ENCODE assay signal across 26 mouse cellular contexts in the genomic region with DNA sequence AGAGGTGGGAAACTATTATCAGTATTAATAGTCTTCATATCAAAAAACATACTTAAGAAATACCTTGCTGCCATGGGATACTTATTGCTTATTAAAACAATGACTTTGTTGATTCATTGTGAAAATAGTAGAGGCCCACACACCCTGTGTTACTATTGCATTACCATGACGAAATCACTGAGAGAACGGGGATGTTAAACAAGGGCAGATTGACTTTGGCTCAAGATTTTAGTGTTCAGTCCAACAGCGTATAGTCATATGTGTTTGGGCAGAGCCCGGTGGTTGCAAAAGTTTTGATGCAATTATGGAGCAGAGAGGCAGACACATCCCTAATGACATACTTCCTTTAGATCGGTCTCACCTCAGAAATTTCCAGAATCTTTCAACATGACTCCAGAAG.
A peak's percentile ranks its signal among the peaks of the same experiment; 100 is the strongest.
DNase-seq lines count a peak whose midpoint lies in the region; TF ChIP-seq lines count a peak whose summit lies in the region.
"Had no signal": no experiment of that assay in that cellular context is flagged by ENCODE, and none has a peak within 500 bp of the region (broad histone marks: within the 10 kb centered on the region; RNA-seq: fewer than 3 reads in every experiment).

No protein-coding gene starts in this region.

- no peaks in the 10 kb centered on the region for H3K4me1 ChIP-seq in liver, adult 2 months (ENCODE audit: control insufficient read depth, insufficient read depth, low read length)
- H3K4me1 ChIP-seq: embryonic facial prominence, embryonic 12.5 days; embryonic facial prominence, embryonic 15.5 days; forebrain, embryonic 10.5 days; forebrain, embryonic 13.5 days; heart, embryonic 12.5 days; heart, embryonic 15.5 days; hindbrain, embryonic 10.5 days had no signal

- 39% methylated on average over 5 of the region's 5 CpGs for WGBS in liver, adult 2 months

- no peak overlapping the region for H3K9ac ChIP-seq in liver, adult 2 months (ENCODE audit: low read depth, low read length)
- H3K9ac ChIP-seq: embryonic facial prominence, embryonic 12.5 days; embryonic facial prominence, embryonic 15.5 days; forebrain, embryonic 13.5 days; heart, embryonic 12.5 days; heart, embryonic 15.5 days; hindbrain, embryonic 14.5 days had no signal

- TF ChIP-seq CTCF in liver, adult 2 months (IDR thresholded peaks at IDR 0.05; ENCODE audit: low read depth, low read length) = no peak

- no peak overlapping the region for H3K27ac ChIP-seq in liver, adult 2 months (replicated peaks; ENCODE audit: insufficient read depth, low read depth, low read length)
- H3K27ac ChIP-seq: embryonic facial prominence, embryonic 12.5 days; embryonic facial prominence, embryonic 15.5 days; forebrain, embryonic 10.5 days; forebrain, embryonic 13.5 days; heart, embryonic 15.5 days; hindbrain, embryonic 10.5 days; hindbrain, embryonic 14.5 days; hindbrain, postnatal 0 days had no signal

- no peak overlapping the region for H3K4me3 ChIP-seq in liver, adult 2 months (ENCODE audit: insufficient read depth, low read depth, low read length)
- H3K4me3 ChIP-seq: embryonic facial prominence, embryonic 12.5 days; embryonic facial prominence, embryonic 15.5 days; forebrain, embryonic 10.5 days; forebrain, embryonic 13.5 days; heart, embryonic 12.5 days; heart, embryonic 15.5 days; hindbrain, embryonic 10.5 days had no signal

- TF ChIP-seq POLR2A in liver, adult 2 months (IDR thresholded peaks at IDR 0.05; ENCODE audit: extremely low read depth, insufficient read depth, low read length) = no peak

- no peaks in the 10 kb centered on the region for H3K79me2 ChIP-seq in liver, adult 2 months (ENCODE audit: control insufficient read depth, insufficient read depth, low read length)

- H3K36me3 ChIP-seq in liver, adult 2 months (ENCODE audit: control insufficient read depth, insufficient read depth, low read length) = no peaks in the 10 kb centered on the region
- H3K36me3 ChIP-seq: embryonic facial prominence, embryonic 12.5 days; embryonic facial prominence, embryonic 15.5 days; forebrain, embryonic 10.5 days; heart, embryonic 12.5 days; heart, embryonic 15.5 days; hindbrain, embryonic 10.5 days had no signal

- peak; percentile 8 for DNase-seq in liver, adult 2 months (ENCODE audit: extremely low read depth, low read depth, low spot score)
- DNase-seq in liver (no peak), 3T3-L1 (ENCODE audit: low read depth, low spot score) (peak; percentile 24), adipocyte (ENCODE audit: low spot score) (peak; percentile 69)
- peak; percentile 98 for DNase-seq in gonadal fat pad, adult 2 months (ENCODE audit: low read depth)
- DNase-seq in right cerebral cortex, postnatal 10 days (ENCODE audit: low spot score in 2 of 2) = no peak
- DNase-seq in adrenal gland, adult 18-20 months (ENCODE audit: low spot score in 2 of 2) = no peak
- DNase-seq: adrenal gland, adult 2 months; adrenal gland, postnatal 14 days; cerebellum, adult 11 months; cerebellum, adult 2 months; cerebellum, adult 9-11 months; cerebellum, postnatal 25 days; gastrocnemius, postnatal 10 days; heart, adult 18-20 months; heart, postnatal 10 days; heart, postnatal 36 days had no signal

- H3K27me3 ChIP-seq in liver, adult 2 months (ENCODE audit: control insufficient read depth, insufficient read depth, low read length) = no peaks in the 10 kb centered on the region
- H3K27me3 ChIP-seq: embryonic facial prominence, embryonic 12.5 days; embryonic facial prominence, embryonic 15.5 days; heart, embryonic 12.5 days; heart, embryonic 15.5 days had no signal

Comparison
In these comparisons a context has a peak if more than half of its experiments do, and no peak if none do; other contexts are left out.
1. DNase-seq: peak in liver, adult 2 months (single experiment), 3T3-L1 (single experiment), adipocyte (single experiment) and gonadal fat pad, adult 2 months (single experiment); none in liver (single experiment), right cerebral cortex, postnatal 10 days (0 of 2) and adrenal gland, adult 18-20 months (0 of 2).